Mouse (Mus musculus) heart, postnatal 14 days (tissue): ENCODE data around the gene Slc25a1. TPM values are rescaled to one million over a fixed set of nuclear protein-coding genes. Genes with fewer than 3 reads are reported as not detected.

ENCODE experiments used
- total RNA-seq, 2 experiments: library from RNA; stranded (reverse); gene quantifications; 2 replicates each; pipeline ENCODE4 v1.2.3; 2021

The Slc25a1 gene
- total RNA-seq, 2 experiments from 2014 or later, result 5.9 to 8.3 TPM

Other genes starting within 250 kb of the Slc25a1 start
- 10 to 100 TPM; 31.6 to 32.4 TPM for gene Med15, start 195.3 kb downstream of the Slc25a1 start, total RNA-seq
- 10 to 100 TPM; 18.2 to 21.7 TPM for gene Klhl22, start 168.6 kb downstream of the Slc25a1 start, total RNA-seq
- gene Scarf2, start 130.9 kb downstream of the Slc25a1 start, total RNA-seq, result 10 to 100 TPM in 1 of 2 experiments, 1 to 10 TPM in 1; 9.8 to 10.2 TPM
- gene B830017H08Rik, start 95.1 kb downstream of the Slc25a1 start, total RNA-seq, result not detected
- 1 to 10 TPM; 1.5 to 2.5 TPM for gene Car15, start 89.9 kb downstream of the Slc25a1 start, total RNA-seq
- gene Gm20518, start 36.5 kb downstream of the Slc25a1 start, total RNA-seq, result under 1 TPM in 1 of 2 experiments, not detected in 1; 0.20 TPM
- under 1 TPM in 1 of 2 experiments, not detected in 1; 0.10 TPM for gene Tssk1, start 34.0 kb downstream of the Slc25a1 start, total RNA-seq
- 10 to 100 TPM; 50.9 to 52.3 TPM for gene Dgcr2, start 29.7 kb downstream of the Slc25a1 start, total RNA-seq
- not detected for gene Tssk2, start 29.6 kb downstream of the Slc25a1 start, total RNA-seq
- 10 to 100 TPM; 11.6 to 13.3 TPM for gene Ess2, start 16.9 kb downstream of the Slc25a1 start, total RNA-seq
- not detected for gene Gsc2, start 13.2 kb downstream of the Slc25a1 start, total RNA-seq
- not detected for gene Vpreb2, start 52.2 kb upstream of the Slc25a1 start, total RNA-seq
- gene Dgcr6, start 124.6 kb upstream of the Slc25a1 start, total RNA-seq, result 10 to 100 TPM; 46.4 to 48.0 TPM
- 10 to 100 TPM; 24.1 to 32.4 TPM for gene Prodh, start 162.0 kb upstream of the Slc25a1 start, total RNA-seq
- gene Rtn4r, start 199.4 kb upstream of the Slc25a1 start, total RNA-seq, result 10 to 100 TPM; 17.4 to 19.9 TPM